Mouse (Mus musculus): ENCODE measurements at regions not wholly inside any gene's neighbourhood (a gene's known extent, or its start where the extent isn't known, plus 50 kb on each side); places are given as distances from the start of the nearest gene placed in this dataset.

DNA sequence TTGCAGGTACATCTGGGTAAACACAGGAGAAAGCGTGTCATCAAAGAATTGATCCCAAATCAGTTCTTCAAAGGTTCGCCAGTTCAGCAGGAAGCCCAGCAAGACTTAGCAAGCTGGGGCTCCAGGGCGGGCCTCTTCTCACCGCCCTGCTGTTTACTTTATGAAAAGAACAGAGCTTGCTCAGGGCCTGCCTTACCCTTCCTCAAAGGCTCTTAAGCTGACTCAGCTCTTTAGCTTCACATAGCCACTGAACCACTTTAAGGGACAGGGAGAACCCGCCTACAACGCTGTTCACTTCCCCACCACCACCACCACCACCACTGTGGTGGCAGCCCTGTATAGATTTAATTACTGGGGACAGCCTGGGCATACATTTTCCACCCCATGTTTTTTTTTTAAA, 148.5 kb downstream of the Clic5 start:
- no peak overlapping the region for H3K4me3 ChIP-seq
- H3K36me3 ChIP-seq = no peaks in the 10 kb centered on the region
- no peaks in the 10 kb centered on the region for H3K4me1 ChIP-seq (replicated peaks)
- no peak for ATAC-seq (ENCODE audit: low read depth)
- 49% methylated on average over 6 of the region's 6 CpGs for WGBS
- H3K9ac ChIP-seq = no peak overlapping the region
- H3K4me2 ChIP-seq = no peak overlapping the region
- no peaks in the 10 kb centered on the region for H3K27me3 ChIP-seq
- H3K9me3 ChIP-seq = no peaks in the 10 kb centered on the region
- no peak overlapping the region for H3K27ac ChIP-seq (replicated peaks)

DNA sequence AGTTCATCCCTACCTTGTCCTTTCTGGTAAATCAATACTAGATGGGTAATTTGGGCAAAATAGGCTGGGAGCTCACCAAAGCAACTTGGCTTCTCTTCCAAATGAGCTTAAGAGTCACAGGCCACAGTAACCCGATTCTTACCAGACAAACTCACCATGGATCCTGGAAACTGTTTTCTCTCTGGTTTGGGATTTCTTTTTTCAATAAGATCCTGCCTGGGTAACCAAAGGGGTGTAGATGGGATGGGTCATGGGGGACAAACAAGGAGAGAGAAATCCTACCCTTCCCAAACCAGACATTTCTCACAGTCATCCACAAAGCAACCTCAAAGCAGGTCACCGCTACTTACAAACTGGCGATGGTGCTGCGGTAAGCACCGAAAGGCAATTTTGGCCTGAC, 148.9 kb downstream of the Clic5 start:
- Histone ChIP-seq H3K27me3 (no peaks in the 10 kb centered on the region), H3K4me2 (no peak overlapping the region), H3K27ac (replicated peaks) (no peak overlapping the region), H3K36me3 (no peaks in the 10 kb centered on the region), H3K9me3 (no peaks in the 10 kb centered on the region), H3K4me1 (replicated peaks) (no peaks in the 10 kb centered on the region), H3K4me3 (no peak overlapping the region), H3K9ac (no peak overlapping the region)
- 91% methylated on average over 5 of the region's 5 CpGs for WGBS
- no peak for ATAC-seq (ENCODE audit: low read depth)

- ATAC-seq (ENCODE audit: low read depth) = no peak
- no peaks in the 10 kb centered on the region for H3K36me3 ChIP-seq
Observed at GRCm38 (mm10) chr17:44344542-44344941, 156.2 kb downstream of the Clic5 start.

DNA sequence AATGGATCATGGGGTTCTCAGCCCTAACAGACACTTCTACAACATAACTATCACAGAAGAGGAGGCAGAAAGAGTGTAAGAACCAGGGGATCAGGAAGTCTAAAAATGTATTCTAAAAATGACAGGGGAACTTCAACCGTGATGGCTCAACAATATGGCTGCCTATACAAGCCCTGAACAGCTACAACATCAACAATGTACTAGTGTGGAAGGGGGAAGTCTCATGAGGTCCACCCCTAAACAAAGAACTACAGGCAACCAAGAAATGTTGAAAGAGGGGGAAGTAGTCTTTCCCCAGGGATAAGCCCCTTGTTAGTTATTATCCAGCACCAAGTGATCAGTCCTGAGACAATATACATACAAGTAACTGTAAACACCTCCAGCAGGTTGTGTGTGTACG, 157.0 kb downstream of the Clic5 start:
- no peak for ATAC-seq (ENCODE audit: low read depth)
- H3K4me2 ChIP-seq = no peak overlapping the region
- no peaks in the 10 kb centered on the region for H3K9me3 ChIP-seq
- WGBS = 89% methylated on average over 2 of the region's 2 CpGs
- H3K36me3 ChIP-seq = no peaks in the 10 kb centered on the region
- H3K27ac ChIP-seq (replicated peaks) = no peak overlapping the region
- H3K27me3 ChIP-seq = no peaks in the 10 kb centered on the region
- no peak overlapping the region for H3K4me3 ChIP-seq
- no peaks in the 10 kb centered on the region for H3K4me1 ChIP-seq (replicated peaks)
- H3K9ac ChIP-seq = no peak overlapping the region

More at GRCm38 (mm10) chr17:44344542-44344941, 156.2 kb downstream of the Clic5 start:
- no peaks in the 10 kb centered on the region for H3K4me1 ChIP-seq (replicated peaks)
- no peaks in the 10 kb centered on the region for H3K9me3 ChIP-seq
- H3K4me2 ChIP-seq = no peak overlapping the region
- no peak overlapping the region for H3K27ac ChIP-seq (replicated peaks)
- no peak overlapping the region for H3K9ac ChIP-seq
- no peaks in the 10 kb centered on the region for H3K27me3 ChIP-seq
- no peak overlapping the region for H3K4me3 ChIP-seq
- WGBS = 97% methylated on average over 2 of the region's 2 CpGs

- Histone ChIP-seq H3K9ac (no peak overlapping the region), H3K27me3 (no peaks in the 10 kb centered on the region), H3K27ac (replicated peaks) (no peak overlapping the region), H3K4me3 (no peak overlapping the region), H3K4me1 (replicated peaks) (peaks cover 13% of the 10 kb centered on the region), H3K9me3 (no peaks in the 10 kb centered on the region), H3K36me3 (no peaks in the 10 kb centered on the region), H3K4me2 (peak overlapping the region; percentile 22; the same call in 1 of the 2 replicates)
- no peak for ATAC-seq (ENCODE audit: low read depth)
- WGBS = 62% methylated on average over 20 of the region's 20 CpGs
Observed at GRCm38 (mm10) chr17:44350201-44350948, 162.0 kb downstream of the Clic5 start.

GRCm38 (mm10) chr17:44350949-44351244, 162.5 kb downstream of the Clic5 start:
- ATAC-seq (ENCODE audit: low read depth) = no peak
- H3K9me3 ChIP-seq = no peaks in the 10 kb centered on the region
- no peaks in the 10 kb centered on the region for H3K36me3 ChIP-seq
- H3K27ac ChIP-seq (replicated peaks) = no peak overlapping the region
- no peaks in the 10 kb centered on the region for H3K27me3 ChIP-seq
- 92% methylated on average over 4 of the region's 4 CpGs for WGBS
- no peak overlapping the region for H3K4me2 ChIP-seq
- H3K9ac ChIP-seq = no peak overlapping the region
- H3K4me1 ChIP-seq (replicated peaks) = peaks cover 13% of the 10 kb centered on the region
- H3K4me3 ChIP-seq = no peak overlapping the region

- peak overlapping the region; percentile 31; the same call in 1 of the 2 replicates for H3K9ac ChIP-seq
- 25% methylated on average over 13 of the region's 13 CpGs for WGBS
Observed at GRCm38 (mm10) chr17:44351499-44352117, 163.2 kb downstream of the Clic5 start.

GRCm38 (mm10) chr17:44352142-44352541, 163.8 kb downstream of the Clic5 start:
- Histone ChIP-seq H3K4me1 (replicated peaks) (peaks cover 13% of the 10 kb centered on the region), H3K36me3 (no peaks in the 10 kb centered on the region), H3K9ac (0 out of 2 replicates have a peak overlapping the region, but pooled peaks have one; percentile 31), H3K27ac (replicated peaks) (no peak overlapping the region), H3K4me3 (no peak overlapping the region), H3K9me3 (peaks cover 4% of the 10 kb centered on the region; the same call in 1 of the 2 replicates), H3K4me2 (0 out of 2 replicates have a peak overlapping the region, but pooled peaks have one; percentile 9), H3K27me3 (no peaks in the 10 kb centered on the region)
- WGBS = 60% methylated on average over 13 of the region's 13 CpGs
- ATAC-seq (ENCODE audit: low read depth) = no peak; the same call in 1 of the 2 replicates

More at GRCm38 (mm10) chr17:44351499-44352117, 163.2 kb downstream of the Clic5 start:
- Histone ChIP-seq H3K9me3 (no peaks in the 10 kb centered on the region), H3K4me2 (0 out of 2 replicates have a peak overlapping the region, but pooled peaks have one; percentile 9), H3K27me3 (no peaks in the 10 kb centered on the region), H3K4me3 (no peak overlapping the region), H3K4me1 (replicated peaks) (peaks cover 13% of the 10 kb centered on the region), H3K36me3 (no peaks in the 10 kb centered on the region), H3K27ac (replicated peaks) (no peak overlapping the region)
- peak; percentile 75 for ATAC-seq (ENCODE audit: low read depth)

DNA sequence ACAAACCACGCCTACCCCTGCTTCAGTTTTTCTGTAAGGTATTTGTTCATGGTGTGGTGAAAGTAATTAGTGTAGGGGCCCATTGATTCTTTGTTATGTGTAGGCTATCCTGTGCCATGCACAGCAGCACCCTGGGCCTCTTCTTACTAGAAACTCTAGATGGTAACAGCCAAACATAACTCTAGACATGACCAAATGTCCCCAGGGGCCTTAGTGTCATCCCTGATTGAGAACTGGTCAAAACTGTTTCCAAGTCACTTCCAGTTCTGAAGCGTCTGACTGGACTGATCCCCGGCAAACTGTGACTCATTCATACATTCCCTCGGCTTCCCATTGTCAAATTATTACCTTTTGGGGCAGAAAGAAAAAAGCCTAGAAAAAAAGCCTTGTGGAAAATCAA, 174.7 kb downstream of the Clic5 start:
- no peaks in the 10 kb centered on the region for H3K4me1 ChIP-seq (replicated peaks)
- whole genome bisulfite sequencing = 82% methylated on average over 4 of the region's 4 CpGs
- H3K36me3 ChIP-seq = no peaks in the 10 kb centered on the region
- H3K9me3 ChIP-seq = no peaks in the 10 kb centered on the region
- H3K4me3 ChIP-seq = no peak overlapping the region
- H3K27me3 ChIP-seq = no peaks in the 10 kb centered on the region
- no peak overlapping the region for H3K27ac ChIP-seq (replicated peaks)
- ATAC-seq (ENCODE audit: low read depth) = no peak
- no peak overlapping the region for H3K9ac ChIP-seq
- no peak overlapping the region for H3K4me2 ChIP-seq

DNA sequence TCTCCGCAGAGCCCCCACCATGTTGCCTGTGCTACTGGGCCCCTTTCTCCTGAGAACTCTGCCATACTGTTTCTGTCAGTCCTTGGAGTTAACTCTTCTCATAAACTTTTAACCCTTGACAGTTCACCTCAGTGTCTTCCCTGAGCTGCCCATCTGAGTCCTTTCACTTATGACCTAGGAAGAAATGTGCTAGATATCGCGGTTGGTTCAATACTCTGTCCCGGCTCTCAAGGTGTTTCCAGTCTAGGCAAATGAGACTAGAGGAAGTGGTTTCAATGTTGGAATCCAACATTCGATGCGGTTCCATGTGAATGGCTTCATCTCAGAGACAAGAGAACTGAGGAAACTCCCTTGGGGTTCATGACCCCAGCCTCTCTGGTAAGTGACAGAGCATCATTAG, 176.1 kb downstream of the Clic5 start:
- H3K9ac ChIP-seq = no peak overlapping the region
- no peak overlapping the region for H3K4me3 ChIP-seq
- no peak overlapping the region for H3K4me2 ChIP-seq
- ATAC-seq (ENCODE audit: low read depth) = no peak
- H3K27me3 ChIP-seq = no peaks in the 10 kb centered on the region
- H3K4me1 ChIP-seq (replicated peaks) = no peaks in the 10 kb centered on the region
- no peak overlapping the region for H3K27ac ChIP-seq (replicated peaks)
- H3K36me3 ChIP-seq = no peaks in the 10 kb centered on the region
- H3K9me3 ChIP-seq = no peaks in the 10 kb centered on the region
- 97% methylated on average over 6 of the region's 6 CpGs for WGBS

- Histone ChIP-seq H3K4me1 (replicated peaks) (no peaks in the 10 kb centered on the region), H3K27ac (replicated peaks) (no peak overlapping the region), H3K9ac (no peak overlapping the region), H3K9me3 (no peaks in the 10 kb centered on the region), H3K4me3 (no peak overlapping the region), H3K36me3 (no peaks in the 10 kb centered on the region), H3K27me3 (no peaks in the 10 kb centered on the region), H3K4me2 (no peak overlapping the region)
- WGBS = 70% methylated on average over 8 of the region's 8 CpGs
- ATAC-seq (ENCODE audit: low read depth) = no peak
Observed at GRCm38 (mm10) chr17:44366438-44366837, 178.1 kb downstream of the Clic5 start.

DNA sequence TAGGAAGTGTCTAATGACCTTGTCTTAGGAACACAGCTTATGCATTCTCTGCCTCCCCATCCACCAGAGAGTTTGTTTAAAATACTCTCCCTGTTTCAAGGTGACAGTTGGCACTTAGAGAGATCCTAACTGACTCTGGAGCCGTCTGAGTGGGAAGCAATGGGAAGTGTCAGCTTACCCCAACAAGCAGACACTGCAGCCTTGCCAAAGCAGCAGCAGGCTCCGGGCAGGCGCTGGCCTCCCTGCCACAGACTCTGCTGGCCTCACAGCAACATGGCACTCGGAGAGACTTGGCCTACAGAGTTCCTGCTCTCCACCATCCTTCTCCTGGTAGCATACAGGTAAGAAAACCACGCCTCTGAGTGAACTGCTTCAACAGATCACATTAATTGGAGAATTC, 179.2 kb downstream of the Clic5 start:
- no peak for ATAC-seq (ENCODE audit: low read depth)

More for the DNA sequence above, 179.2 kb downstream of the Clic5 start:
- H3K4me2 ChIP-seq = no peak overlapping the region
- H3K9ac ChIP-seq = no peak overlapping the region
- 42% methylated on average over 5 of the region's 5 CpGs for WGBS
- no peak overlapping the region for H3K4me3 ChIP-seq
- H3K27me3 ChIP-seq = no peaks in the 10 kb centered on the region
- no peaks in the 10 kb centered on the region for H3K9me3 ChIP-seq
- no peaks in the 10 kb centered on the region for H3K36me3 ChIP-seq
- H3K27ac ChIP-seq (replicated peaks) = no peak overlapping the region
- no peaks in the 10 kb centered on the region for H3K4me1 ChIP-seq (replicated peaks)

Data from neural tube, embryonic 13.5 days (tissue).